Mouse (Mus musculus): Measurements from ENCODE around the gene Tmem196. TPM values are rescaled to one million over a fixed set of nuclear protein-coding genes. Genes with fewer than 3 reads are reported as not detected.

The Tmem196 gene
- total and polyA plus RNA-seq, 2 experiments from 2014 or later: 0.04 to 2.1 TPM

- H3K4me2 ChIP-seq (ENCODE audit: low read depth, low read length): no peak overlapping the region
- no peak overlapping the region for H3K4me3 ChIP-seq (ENCODE audit: low read depth, low read length)
- H3K36me3 ChIP-seq (replicated peaks; ENCODE audit: control insufficient read depth, insufficient read depth, low read length): no peaks in the 10 kb centered on the region
- no peak overlapping the region for H3K27ac ChIP-seq (ENCODE audit: low read depth)
- H3K27me3 ChIP-seq (ENCODE audit: control insufficient read depth, insufficient read depth, low read length): no peaks in the 10 kb centered on the region
- DNase-seq (ENCODE audit: low spot score): no peak
- no peaks in the 10 kb centered on the region for H3K9me3 ChIP-seq (replicated peaks; ENCODE audit: control insufficient read depth, low read length)
- TF ChIP-seq CTCF (IDR thresholded peaks at IDR 0.05; ENCODE audit: low read depth) (no peak), EP300 (IDR thresholded peaks at IDR 0.05; ENCODE audit: low read depth) (no peak)
- no peaks in the 10 kb centered on the region for H3K4me1 ChIP-seq (ENCODE audit: control insufficient read depth, insufficient read depth)
- ATAC-seq (ENCODE audit: insufficient read depth, low read depth): no peak
- no peak overlapping the region for H3K9ac ChIP-seq (replicated peaks; ENCODE audit: low read depth, low read length)
Measured at GRCm38 (mm10) chr12:119970068-119970467, 24.4 kb downstream of the Tmem196 start.

- peak; percentile 47 for DNase-seq (ENCODE audit: low spot score)
Measured at GRCm38 (mm10) chr12:119981731-119982130, 36.1 kb downstream of the Tmem196 start.

GRCm38 (mm10) chr12:119998267-119998666 lies 52.6 kb downstream of the Tmem196 start:
- DNase-seq (ENCODE audit: low spot score): no peak
- Histone ChIP-seq H3K4me2 (ENCODE audit: low read depth, low read length) (no peak overlapping the region), H3K36me3 (replicated peaks; ENCODE audit: control insufficient read depth, insufficient read depth, low read length) (no peaks in the 10 kb centered on the region), H3K4me1 (ENCODE audit: control insufficient read depth, insufficient read depth) (no peaks in the 10 kb centered on the region), H3K9me3 (replicated peaks; ENCODE audit: control insufficient read depth, low read length) (no peaks in the 10 kb centered on the region), H3K27ac (ENCODE audit: low read depth) (no peak overlapping the region), H3K27me3 (ENCODE audit: control insufficient read depth, insufficient read depth, low read length) (no peaks in the 10 kb centered on the region), H3K4me3 (ENCODE audit: low read depth, low read length) (no peak overlapping the region), H3K9ac (replicated peaks; ENCODE audit: low read depth, low read length) (no peak overlapping the region)
- 76% methylated on average over 1 of the region's 1 CpGs for WGBS
- TF ChIP-seq EP300 (IDR thresholded peaks at IDR 0.05; ENCODE audit: low read depth): no peak
- no peak for TF ChIP-seq CTCF (IDR thresholded peaks at IDR 0.05; ENCODE audit: low read depth)
- ATAC-seq (ENCODE audit: insufficient read depth, low read depth): no peak

More at GRCm38 (mm10) chr12:119981731-119982130, 36.1 kb downstream of the Tmem196 start:
- TF ChIP-seq EP300 (IDR thresholded peaks at IDR 0.05; ENCODE audit: low read depth) (no peak), CTCF (IDR thresholded peaks at IDR 0.05; ENCODE audit: low read depth) (peak; percentile 79)
- Histone ChIP-seq H3K4me1 (ENCODE audit: control insufficient read depth, insufficient read depth) (no peaks in the 10 kb centered on the region), H3K4me2 (ENCODE audit: low read depth, low read length) (no peak overlapping the region), H3K9me3 (replicated peaks; ENCODE audit: control insufficient read depth, low read length) (no peaks in the 10 kb centered on the region), H3K27me3 (ENCODE audit: control insufficient read depth, insufficient read depth, low read length) (no peaks in the 10 kb centered on the region), H3K27ac (ENCODE audit: low read depth) (no peak overlapping the region), H3K36me3 (replicated peaks; ENCODE audit: control insufficient read depth, insufficient read depth, low read length) (no peaks in the 10 kb centered on the region), H3K9ac (replicated peaks; ENCODE audit: low read depth, low read length) (no peak overlapping the region), H3K4me3 (ENCODE audit: low read depth, low read length) (no peak overlapping the region)
- 1% methylated on average over 2 of the region's 2 CpGs for WGBS
- ATAC-seq (ENCODE audit: insufficient read depth, low read depth): no peak

GRCm38 (mm10) chr12:120004280-120004679 lies 58.7 kb downstream of the Tmem196 start:
- ATAC-seq (ENCODE audit: insufficient read depth, low read depth): no peak
- no peak for TF ChIP-seq EP300 (IDR thresholded peaks at IDR 0.05; ENCODE audit: low read depth)
- TF ChIP-seq CTCF (IDR thresholded peaks at IDR 0.05; ENCODE audit: low read depth): no peak

GRCm38 (mm10) chr12:120014768-120015167 lies 69.1 kb downstream of the Tmem196 start:
- no peaks in the 10 kb centered on the region for H3K36me3 ChIP-seq (replicated peaks; ENCODE audit: control insufficient read depth, insufficient read depth, low read length)
- ATAC-seq (ENCODE audit: insufficient read depth, low read depth) (no peak), DNase-seq (ENCODE audit: low spot score) (no peak)
- H3K4me1 ChIP-seq (ENCODE audit: control insufficient read depth, insufficient read depth): no peaks in the 10 kb centered on the region
- TF ChIP-seq EP300 (IDR thresholded peaks at IDR 0.05; ENCODE audit: low read depth) (no peak), CTCF (IDR thresholded peaks at IDR 0.05; ENCODE audit: low read depth) (no peak)
- no peak overlapping the region for H3K9ac ChIP-seq (replicated peaks; ENCODE audit: low read depth, low read length)
- no peaks in the 10 kb centered on the region for H3K9me3 ChIP-seq (replicated peaks; ENCODE audit: control insufficient read depth, low read length)
- H3K4me3 ChIP-seq (ENCODE audit: low read depth, low read length): no peak overlapping the region
- WGBS: 72% methylated on average over 4 of the region's 4 CpGs
- no peak overlapping the region for H3K27ac ChIP-seq (ENCODE audit: low read depth)
- H3K4me2 ChIP-seq (ENCODE audit: low read depth, low read length): no peak overlapping the region
- H3K27me3 ChIP-seq (ENCODE audit: control insufficient read depth, insufficient read depth, low read length): no peaks in the 10 kb centered on the region

More at GRCm38 (mm10) chr12:120004280-120004679, 58.7 kb downstream of the Tmem196 start:
- Histone ChIP-seq H3K27me3 (ENCODE audit: control insufficient read depth, insufficient read depth, low read length) (no peaks in the 10 kb centered on the region), H3K4me2 (ENCODE audit: low read depth, low read length) (no peak overlapping the region), H3K4me1 (ENCODE audit: control insufficient read depth, insufficient read depth) (no peaks in the 10 kb centered on the region), H3K27ac (ENCODE audit: low read depth) (no peak overlapping the region), H3K4me3 (ENCODE audit: low read depth, low read length) (no peak overlapping the region), H3K36me3 (replicated peaks; ENCODE audit: control insufficient read depth, insufficient read depth, low read length) (no peaks in the 10 kb centered on the region), H3K9me3 (replicated peaks; ENCODE audit: control insufficient read depth, low read length) (no peaks in the 10 kb centered on the region), H3K9ac (replicated peaks; ENCODE audit: low read depth, low read length) (no peak overlapping the region)
- no peak for DNase-seq (ENCODE audit: low spot score)

- Histone ChIP-seq H3K9me3 (replicated peaks; ENCODE audit: control insufficient read depth, low read length) (no peaks in the 10 kb centered on the region), H3K27ac (ENCODE audit: low read depth) (no peak overlapping the region), H3K27me3 (ENCODE audit: control insufficient read depth, insufficient read depth, low read length) (no peaks in the 10 kb centered on the region), H3K4me1 (ENCODE audit: control insufficient read depth, insufficient read depth) (no peaks in the 10 kb centered on the region), H3K9ac (replicated peaks; ENCODE audit: low read depth, low read length) (no peak overlapping the region), H3K36me3 (replicated peaks; ENCODE audit: control insufficient read depth, insufficient read depth, low read length) (no peaks in the 10 kb centered on the region), H3K4me2 (ENCODE audit: low read depth, low read length) (no peak overlapping the region), H3K4me3 (ENCODE audit: low read depth, low read length) (no peak overlapping the region)
- WGBS: 40% methylated on average over 1 of the region's 1 CpGs
- TF ChIP-seq EP300 (IDR thresholded peaks at IDR 0.05; ENCODE audit: low read depth) (no peak), CTCF (IDR thresholded peaks at IDR 0.05; ENCODE audit: low read depth) (no peak)
- ATAC-seq (ENCODE audit: insufficient read depth, low read depth) (no peak), DNase-seq (ENCODE audit: low spot score) (no peak)
Measured at GRCm38 (mm10) chr12:120015201-120015600, 69.6 kb downstream of the Tmem196 start.

Measured in heart, postnatal 0 days (tissue).